Mouse (Mus musculus) layer of hippocampus, adult 9-10 months (tissue): Measurements from ENCODE around the gene P2ry6.

Experiments
- DNase-seq: peaks from one replicate; pipeline ENCODE4 v3.0.0; 2022; ENCODE audit warnings: low spot score

Gene P2ry6

DNA sequence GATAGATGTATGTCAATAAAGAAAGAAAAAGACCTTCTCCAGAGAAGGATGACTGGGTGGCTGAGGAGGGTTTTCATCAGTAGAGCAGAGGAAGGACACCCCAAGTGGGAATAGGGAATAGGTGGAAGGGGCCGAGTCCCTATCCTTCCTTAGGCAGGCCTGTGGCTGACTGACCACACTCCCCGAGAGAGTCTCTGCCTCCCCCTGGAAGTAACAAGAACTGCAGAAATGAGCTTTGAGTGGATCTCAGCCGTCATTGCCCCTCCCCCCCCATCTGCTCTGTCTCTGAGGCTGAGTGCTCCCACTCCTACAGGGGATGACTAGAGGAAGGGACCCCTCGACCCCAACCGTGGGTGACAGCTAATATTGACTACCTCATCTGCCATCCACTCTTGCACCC is 33.3 kb downstream of the P2ry6 start:
- DNase-seq = no peak

DNA sequence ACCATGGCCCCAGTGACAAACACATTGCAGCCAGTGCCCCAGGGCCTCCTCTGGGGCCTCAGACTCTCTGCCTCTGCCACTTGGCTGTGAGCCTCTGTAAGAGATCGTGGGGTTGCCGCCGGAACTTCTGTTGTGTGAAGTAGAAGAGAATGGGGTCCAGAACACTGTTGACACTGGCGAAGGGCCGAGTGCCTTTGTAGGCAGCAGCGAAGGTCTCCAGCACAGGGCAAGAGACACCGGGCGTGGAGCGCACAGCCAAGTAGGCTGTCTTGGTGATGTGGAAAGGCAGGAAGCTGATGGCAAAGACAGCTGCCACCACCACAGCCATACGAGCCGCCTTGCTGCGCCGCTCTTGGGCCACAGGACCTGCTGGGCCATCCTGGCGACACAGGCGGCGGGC is 36.3 kb downstream of the P2ry6 start:
- DNase-seq = no peak

DNA sequence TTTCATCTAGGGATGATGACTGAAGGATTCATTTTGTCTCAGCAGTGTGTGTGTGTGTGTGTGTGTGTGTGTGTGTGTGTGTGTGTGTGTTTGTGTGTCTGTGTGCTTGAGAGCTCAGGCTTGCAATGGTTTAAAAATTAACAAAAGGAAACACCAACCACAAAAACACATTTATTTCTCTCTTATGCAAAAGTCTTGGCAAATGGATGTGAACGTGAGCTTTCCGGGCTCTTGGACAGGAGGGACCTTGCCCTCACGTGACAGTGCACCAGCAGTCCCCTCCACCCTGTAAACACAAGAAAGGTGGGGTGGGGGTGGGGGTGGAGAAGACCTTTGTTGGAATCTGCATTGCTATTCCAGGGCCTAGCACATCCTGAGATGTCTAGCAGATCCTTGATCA is 37.0 kb downstream of the P2ry6 start:
- no peak for DNase-seq

- DNase-seq = no peak
These were observed 40.9 kb downstream of the P2ry6 start for GRCm38 (mm10) chr7:100933520-100933919.

DNA sequence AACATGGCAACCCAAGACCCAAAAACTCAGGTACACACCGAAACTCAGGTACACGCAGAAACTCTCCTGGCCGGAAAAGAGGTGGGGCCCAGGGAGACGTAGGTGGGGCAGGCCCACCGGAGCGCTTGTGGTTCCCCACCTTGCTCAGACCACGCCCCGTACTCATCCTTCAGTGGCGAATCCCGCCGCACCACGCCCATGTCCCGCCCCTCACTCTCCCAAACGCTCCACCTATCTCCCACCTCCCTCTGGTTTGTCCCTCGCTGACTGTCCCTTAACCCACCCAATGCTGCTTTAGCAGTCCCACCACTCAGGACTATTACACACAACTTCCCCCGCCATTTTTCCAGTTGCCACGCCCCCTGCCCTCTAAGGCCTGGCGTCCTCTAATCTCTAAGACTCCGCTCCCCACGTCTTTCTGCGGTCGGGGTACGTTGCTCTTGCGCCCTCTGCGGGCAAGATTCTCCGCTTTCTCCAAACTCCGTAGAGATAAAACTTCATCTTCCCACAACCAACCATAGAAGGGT is 41.9 kb downstream of the P2ry6 start:
- DNase-seq = no peak

- DNase-seq = no peak
These were observed 42.4 kb downstream of the P2ry6 start, which contains the start of gene Arhgef17 for GRCm38 (mm10) chr7:100931926-100932480. Gene Arhgef17, minus strand, starts transcription at chr7:100932107.

GRCm38 (mm10) chr7:100931316-100931925 is 43.0 kb downstream of the P2ry6 start:
- DNase-seq = no peak

GRCm38 (mm10) chr7:100930619-100931315 is 43.7 kb downstream of the P2ry6 start:
- DNase-seq = no peak

DNA sequence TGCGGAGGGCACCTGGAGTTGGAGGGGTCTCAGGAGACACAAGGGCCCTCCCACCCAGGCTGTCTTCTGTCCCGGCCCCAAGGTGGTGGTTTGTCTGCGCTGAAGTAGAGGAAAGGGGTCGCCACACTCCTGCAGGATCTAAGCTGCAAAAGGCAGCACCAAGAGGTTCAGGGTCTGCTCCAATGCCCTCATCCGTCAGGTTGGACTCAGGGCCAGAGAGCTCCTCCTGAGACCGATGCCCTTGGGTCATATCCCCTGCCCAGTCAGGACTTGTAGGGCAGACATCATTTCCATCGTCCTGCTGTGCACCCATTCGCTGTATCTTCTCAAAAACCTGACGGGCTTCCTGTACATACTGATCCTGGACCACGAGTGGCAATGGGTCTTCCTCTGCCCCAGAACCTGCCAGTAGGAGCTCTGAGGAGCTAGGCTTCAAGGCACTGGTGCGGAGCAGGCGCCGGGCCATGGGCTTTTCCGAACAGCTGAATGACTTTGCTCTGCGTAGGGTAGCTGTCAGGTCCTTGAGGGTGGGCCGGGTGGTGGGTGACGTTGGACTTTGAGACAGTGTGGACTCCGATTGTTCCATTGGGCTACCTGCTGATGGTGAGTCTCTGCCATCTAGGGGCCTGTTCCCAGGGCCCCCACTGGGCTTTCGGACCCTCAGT is 44.7 kb downstream of the P2ry6 start:
- DNase-seq = no peak

DNA sequence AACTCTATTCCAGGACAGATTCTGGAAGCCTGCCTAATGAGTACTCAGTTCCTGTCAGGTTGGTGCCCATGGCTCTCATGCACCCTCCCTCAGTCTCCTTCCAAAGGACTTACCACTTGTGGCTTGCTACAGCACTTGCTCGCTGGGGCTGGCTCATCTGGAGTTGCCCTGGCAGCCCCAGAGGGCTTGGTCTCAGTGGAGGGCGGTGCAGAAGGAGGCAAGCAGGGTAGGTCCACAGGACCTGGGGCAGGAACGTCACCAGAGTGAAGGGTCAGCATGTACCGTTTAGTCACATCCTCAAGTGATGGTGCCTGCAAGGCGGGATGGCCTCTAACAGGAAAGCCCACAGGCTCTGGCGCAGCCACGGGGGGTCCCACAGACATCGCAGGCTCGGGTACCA is 46.0 kb downstream of the P2ry6 start:
- no peak for DNase-seq

DNA sequence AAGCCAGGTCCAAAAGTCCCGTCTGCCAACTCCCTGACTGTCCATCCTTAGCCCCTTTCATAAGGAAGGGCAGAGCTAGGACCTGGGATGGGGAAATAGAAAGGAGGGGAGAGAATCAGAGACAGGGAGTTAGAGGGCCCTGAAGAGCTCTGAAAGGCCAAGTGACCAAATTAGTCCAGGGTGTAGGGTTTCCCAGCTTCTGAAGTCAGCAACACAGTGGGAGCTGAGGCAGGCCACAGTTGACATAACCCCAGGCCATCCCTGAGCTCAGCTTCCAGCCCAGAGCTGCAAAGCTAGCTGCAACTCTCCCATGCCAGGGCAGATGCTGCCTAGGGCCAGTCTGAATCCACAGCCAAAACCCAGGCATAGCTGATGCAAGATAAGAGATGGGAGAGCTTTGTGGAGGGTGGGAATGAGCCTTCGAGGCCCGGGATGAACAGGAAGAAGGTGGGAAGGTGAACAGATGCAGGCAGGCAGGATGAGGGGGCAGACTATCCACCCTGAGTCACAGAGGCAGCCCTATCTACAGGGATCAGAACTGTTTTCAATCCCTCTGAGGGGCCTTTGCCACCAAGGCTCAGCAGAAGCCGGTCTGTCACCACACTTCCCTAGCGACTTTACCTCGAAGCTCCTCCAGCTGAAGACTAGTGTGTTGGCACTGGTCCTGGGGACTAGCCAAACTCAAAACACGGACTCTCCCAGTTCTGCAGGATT is 47.0 kb downstream of the P2ry6 start:
- DNase-seq = no peak

DNA sequence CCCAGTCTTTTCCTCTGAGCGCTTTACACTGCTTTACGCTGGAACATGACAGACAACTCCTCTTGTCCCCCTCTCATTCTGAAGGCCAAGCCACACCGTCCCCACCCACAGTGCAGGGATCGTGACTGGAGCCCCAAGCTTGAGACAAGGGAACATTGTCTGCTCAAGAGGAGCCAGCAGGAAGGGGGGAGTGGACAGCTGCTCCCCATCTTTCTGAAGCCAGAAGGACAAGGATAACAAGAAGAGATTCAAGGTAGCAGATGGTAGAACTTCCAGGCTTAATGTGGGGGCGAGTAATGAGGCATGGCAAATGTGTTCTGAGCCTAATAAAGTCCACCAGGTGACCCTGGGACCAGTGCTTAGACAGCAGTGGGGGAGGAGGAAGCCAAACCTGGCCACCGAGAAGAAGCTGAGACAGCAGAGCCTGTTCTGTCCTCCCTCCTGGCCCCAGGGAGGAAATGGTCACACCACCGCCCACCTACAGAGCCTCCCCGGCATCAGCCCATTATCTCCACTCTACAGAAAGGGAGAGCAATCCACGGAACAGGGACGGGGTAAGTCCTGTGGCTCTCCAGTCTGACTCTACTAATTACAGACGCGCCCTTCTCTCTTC is 48.0 kb downstream of the P2ry6 start:
- no peak for DNase-seq

DNA sequence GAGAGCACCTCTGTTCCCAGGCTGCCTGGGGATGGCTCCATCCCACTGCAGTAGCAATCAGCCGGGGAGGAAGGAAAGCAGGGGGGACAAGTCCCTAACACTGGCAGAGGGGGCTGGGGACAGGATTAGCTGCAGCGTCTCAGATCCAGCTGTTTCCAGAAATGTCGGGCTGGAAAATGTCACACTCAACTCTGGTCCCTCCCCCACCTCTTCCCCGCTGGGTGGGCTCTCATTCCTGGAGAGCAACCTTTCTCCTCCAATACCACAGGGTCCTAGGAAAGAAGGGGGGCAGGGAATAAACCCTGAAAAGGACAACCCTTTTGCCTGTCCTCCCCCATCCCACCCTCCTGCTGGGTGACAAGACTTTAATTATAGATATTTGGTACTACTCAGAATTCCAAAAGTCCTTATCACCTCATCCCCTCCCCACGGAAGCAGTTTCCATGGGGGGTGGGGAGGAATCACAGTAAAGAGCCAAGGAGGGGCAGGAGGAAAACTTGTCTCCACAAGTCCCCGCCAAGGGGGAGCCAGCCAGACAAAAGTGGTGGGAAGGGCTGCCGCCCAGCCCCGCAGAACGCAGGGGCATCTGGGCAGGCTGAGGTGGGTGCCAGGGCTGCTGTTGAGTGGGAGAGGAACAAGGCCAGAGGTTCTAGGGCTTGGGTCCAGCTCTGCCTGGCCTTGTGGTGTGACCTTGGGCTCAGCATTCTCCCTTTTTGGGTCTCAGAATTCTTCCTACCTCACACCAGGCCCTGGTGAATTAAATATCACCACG is 49.6 kb downstream of the P2ry6 start:
- DNase-seq = no peak

GRCm38 (mm10) chr7:100924200-100924599 is 50.2 kb downstream of the P2ry6 start:
- DNase-seq = no peak

GRCm38 (mm10) chr7:100922907-100923306 is 51.5 kb downstream of the P2ry6 start:
- no peak for DNase-seq

DNA sequence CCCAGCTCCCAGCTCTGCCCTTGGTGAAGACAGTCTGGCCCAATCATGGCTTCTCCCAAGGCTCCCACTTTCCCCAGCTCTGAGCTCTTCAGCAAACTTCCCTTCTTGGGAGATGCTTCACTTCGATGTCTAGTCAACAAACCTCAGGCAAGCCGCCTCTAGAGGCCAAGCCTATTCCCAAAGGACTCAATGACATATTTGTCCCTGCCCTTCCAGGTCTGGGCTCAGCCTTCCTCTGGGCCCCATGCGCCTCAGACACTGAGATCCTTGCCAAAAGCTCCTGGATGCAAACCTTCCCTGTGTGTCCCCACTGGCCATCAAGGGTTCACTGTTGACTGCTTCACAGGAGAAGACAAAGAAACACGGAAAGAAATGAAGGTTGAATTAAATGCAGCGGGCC is 53.2 kb downstream of the P2ry6 start:
- DNase-seq = no peak

- no peak for DNase-seq
These were observed 54.7 kb downstream of the P2ry6 start for GRCm38 (mm10) chr7:100919809-100920107.

DNA sequence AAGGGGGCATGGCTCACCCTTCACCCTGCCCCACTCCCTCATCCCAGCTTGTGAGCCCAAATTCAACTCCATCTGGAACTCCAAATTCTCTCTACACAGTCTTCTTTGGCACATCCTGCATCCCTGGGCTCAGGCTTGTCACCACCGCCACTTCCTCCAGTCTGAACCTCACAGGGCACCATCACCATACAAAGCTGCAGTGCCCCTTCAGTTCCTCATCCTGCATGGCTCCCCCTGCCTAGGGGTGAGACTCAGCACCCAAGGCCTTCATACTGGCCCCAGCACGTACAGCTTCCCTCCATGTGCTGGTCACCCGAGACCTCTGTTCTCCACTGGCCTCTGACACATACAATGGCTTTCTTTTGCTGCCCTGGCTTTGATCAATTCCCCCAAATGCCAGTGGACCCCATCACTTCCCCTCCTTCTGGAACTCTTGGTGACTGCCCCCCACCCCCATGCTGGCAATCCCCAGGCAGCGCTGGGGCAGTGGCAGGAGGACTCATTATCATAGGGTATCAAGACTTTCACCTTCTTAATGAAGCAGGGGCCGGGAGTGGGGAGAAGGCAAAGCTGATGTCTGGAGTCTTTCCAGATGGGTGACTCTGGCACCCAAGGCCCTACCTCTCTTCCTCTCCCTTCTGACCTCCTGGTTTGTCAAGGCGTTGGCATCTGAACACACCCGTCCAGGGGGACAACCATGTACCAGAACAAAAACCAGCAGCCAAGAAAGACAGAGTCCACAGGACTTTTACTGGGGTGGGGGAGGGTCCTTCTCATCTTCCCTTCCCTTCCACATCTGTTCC is 55.2 kb downstream of the P2ry6 start:
- no peak for DNase-seq

- no peak for DNase-seq
These were observed 56.3 kb downstream of the P2ry6 start for GRCm38 (mm10) chr7:100918176-100918575.

- DNase-seq = no peak
These were observed 56.7 kb downstream of the P2ry6 start for GRCm38 (mm10) chr7:100917751-100918150.
